Mouse (Mus musculus) stomach, embryonic 15.5 days (tissue): ENCODE measurements around the gene Hectd1. TPM values are rescaled to one million over a fixed set of nuclear protein-coding genes. Genes with fewer than 3 reads are reported as not detected.

Experiments used
- ATAC-seq: fragments of 200-750 bp; cut with Nextera tagmentation; 2 replicates; pipeline ENCODE4 v1.8.0; 2017; ENCODE audit warnings: low read depth, moderate number of reproducible peaks, moderate TSS enrichment; ENCODE audit not compliant: insufficient read depth, low FRiP score
- H3K27ac ChIP-seq: fragments of 300-500 bp; sonication (generic); 2 replicates; pipeline ENCODE4 v1.5.1; 2015; ENCODE audit warnings: mild to moderate bottlenecking, inconsistent platforms
- H3K27me3 ChIP-seq: fragments of 300-500 bp; sonication (generic); replicated peaks from 2 replicates; pipeline ENCODE4 v1.6.1; 2015; ENCODE audit warnings: inconsistent platforms
- H3K36me3 ChIP-seq: fragments of 300-500 bp; sonication (generic); 2 replicates; pipeline ENCODE4 v1.6.1; 2015; ENCODE audit warnings: inconsistent platforms
- H3K4me1 ChIP-seq: fragments of 300-500 bp; sonication (generic); 2 replicates; pipeline ENCODE4 v1.6.1; 2015; ENCODE audit warnings: inconsistent platforms
- H3K4me2 ChIP-seq: fragments of 300-500 bp; sonication (generic); 2 replicates; pipeline ENCODE4 v1.6.1; 2015; ENCODE audit warnings: mild to moderate bottlenecking, inconsistent platforms
- H3K4me3 ChIP-seq: fragments of 300-500 bp; sonication (generic); replicated peaks from 2 replicates; pipeline ENCODE4 v1.5.1; 2015; ENCODE audit warnings: inconsistent platforms
- H3K9ac ChIP-seq: fragments of 300-500 bp; sonication (generic); 2 replicates; pipeline ENCODE4 v1.6.1; 2015; ENCODE audit warnings: inconsistent platforms
- H3K9me3 ChIP-seq: fragments of 300-500 bp; sonication (generic); 2 replicates; pipeline ENCODE4 v1.6.1; 2016; ENCODE audit warnings: inconsistent platforms
- WGBS: fragments of 180-500 bp; shearing (Covaris S2); methylation state at CpG from one replicate; pipeline ENCODE4 v1.1.7; 2015; 5-methylcytosine and 5-hydroxymethylcytosine counted together
- polyA plus RNA-seq: library from polyadenylated mRNA; unstranded; fragments of >200 nt; fragmentation: Nextera tagmentation; extraction: Ambion mirVana; gene quantifications from 2 replicates; pipeline ENCODE4 v1.2.1, GENCODE M21; 2015

Hectd1 gene
- polyA plus RNA-seq, 1 experiment from 2014 or later: 40.7 TPM

- peaks cover 16% of the 10 kb centered on the region for H3K4me1 ChIP-seq
- H3K9ac ChIP-seq: no peak overlapping the region
- no peak overlapping the region for H3K4me3 ChIP-seq
- H3K27me3 ChIP-seq: no peaks in the 10 kb centered on the region
- no peak overlapping the region for H3K27ac ChIP-seq
- no peak for ATAC-seq
- no peaks in the 10 kb centered on the region for H3K9me3 ChIP-seq
- H3K36me3 ChIP-seq: peaks cover 6% of the 10 kb centered on the region
- no peak overlapping the region for H3K4me2 ChIP-seq
- WGBS: 85% methylated on average over 3 of the region's 3 CpGs
Measured at GRCm38 (mm10) chr12:51822236-51822635, 7.1 kb downstream of the Hectd1 start.

GRCm38 (mm10) chr12:51821256-51821655, 8.1 kb downstream of the Hectd1 start:
- Histone ChIP-seq H3K4me3 (no peak overlapping the region), H3K27ac (no peak overlapping the region), H3K27me3 (no peaks in the 10 kb centered on the region), H3K36me3 (peaks cover 6% of the 10 kb centered on the region), H3K4me2 (no peak overlapping the region), H3K4me1 (peaks cover 14% of the 10 kb centered on the region), H3K9ac (no peak overlapping the region), H3K9me3 (no peaks in the 10 kb centered on the region)
- peak; percentile 57; the same call in 1 of the 2 replicates for ATAC-seq
- 36% methylated on average over 2 of the region's 2 CpGs for WGBS

GRCm38 (mm10) chr12:51819951-51820498, 9.3 kb downstream of the Hectd1 start:
- no peak for ATAC-seq
- Histone ChIP-seq H3K27ac (no peak overlapping the region), H3K36me3 (peaks cover 10% of the 10 kb centered on the region), H3K4me2 (no peak overlapping the region), H3K9me3 (no peaks in the 10 kb centered on the region), H3K9ac (no peak overlapping the region), H3K4me3 (no peak overlapping the region), H3K4me1 (peaks cover 14% of the 10 kb centered on the region), H3K27me3 (no peaks in the 10 kb centered on the region)
- WGBS: 85% methylated on average over 4 of the region's 4 CpGs

- WGBS: 43% methylated on average over 8 of the region's 8 CpGs
- Histone ChIP-seq H3K27ac (no peak overlapping the region), H3K9ac (no peak overlapping the region), H3K27me3 (no peaks in the 10 kb centered on the region), H3K36me3 (peaks cover 4% of the 10 kb centered on the region; the same call in 1 of the 2 replicates), H3K9me3 (no peaks in the 10 kb centered on the region), H3K4me3 (no peak overlapping the region), H3K4me2 (no peak overlapping the region), H3K4me1 (peaks cover 14% of the 10 kb centered on the region)
- ATAC-seq: peak; percentile 47
Measured at GRCm38 (mm10) chr12:51817815-51818613, 11.3 kb downstream of the Hectd1 start.

- Histone ChIP-seq H3K9ac (no peak overlapping the region), H3K9me3 (no peaks in the 10 kb centered on the region), H3K27ac (no peak overlapping the region), H3K36me3 (peaks cover 4% of the 10 kb centered on the region; the same call in 1 of the 2 replicates), H3K4me2 (no peak overlapping the region), H3K4me3 (no peak overlapping the region), H3K4me1 (no peaks in the 10 kb centered on the region), H3K27me3 (no peaks in the 10 kb centered on the region)
- WGBS: 77% methylated on average over 5 of the region's 5 CpGs
- ATAC-seq: no peak
Measured at GRCm38 (mm10) chr12:51811388-51812140, 17.8 kb downstream of the Hectd1 start.

GRCm38 (mm10) chr12:51810564-51810963, 18.8 kb downstream of the Hectd1 start:
- Histone ChIP-seq H3K9me3 (no peaks in the 10 kb centered on the region), H3K36me3 (peaks cover 3% of the 10 kb centered on the region; the same call in 1 of the 2 replicates), H3K4me3 (no peak overlapping the region), H3K4me2 (no peak overlapping the region), H3K27me3 (no peaks in the 10 kb centered on the region), H3K4me1 (no peaks in the 10 kb centered on the region), H3K9ac (no peak overlapping the region), H3K27ac (no peak overlapping the region)
- ATAC-seq: no peak

- Histone ChIP-seq H3K27ac (no peak overlapping the region), H3K36me3 (peaks cover 42% of the 10 kb centered on the region)
Measured at GRCm38 (mm10) chr12:51784842-51785241, 44.5 kb downstream of the Hectd1 start.

GRCm38 (mm10) chr12:51768702-51769101, 60.6 kb downstream of the Hectd1 start:
- no peak for ATAC-seq
- H3K4me3 ChIP-seq: no peak overlapping the region
- H3K9ac ChIP-seq: no peak overlapping the region
- no peaks in the 10 kb centered on the region for H3K27me3 ChIP-seq
- no peaks in the 10 kb centered on the region for H3K9me3 ChIP-seq
- no peak overlapping the region for H3K4me2 ChIP-seq
- no peak overlapping the region for H3K27ac ChIP-seq
- peaks cover 29% of the 10 kb centered on the region for H3K36me3 ChIP-seq
- WGBS: 92% methylated on average over 15 of the region's 15 CpGs
- H3K4me1 ChIP-seq: no peaks in the 10 kb centered on the region

More at GRCm38 (mm10) chr12:51784842-51785241, 44.5 kb downstream of the Hectd1 start:
- 94% methylated on average over 7 of the region's 7 CpGs for WGBS
- H3K4me1 ChIP-seq: no peaks in the 10 kb centered on the region
- H3K9ac ChIP-seq: no peak overlapping the region
- H3K4me2 ChIP-seq: no peak overlapping the region
- no peaks in the 10 kb centered on the region for H3K27me3 ChIP-seq
- no peak overlapping the region for H3K4me3 ChIP-seq
- no peak for ATAC-seq
- H3K9me3 ChIP-seq: no peaks in the 10 kb centered on the region

- no peak overlapping the region for H3K4me3 ChIP-seq
- peak; percentile 78; the same call in 1 of the 2 replicates for ATAC-seq
Measured at GRCm38 (mm10) chr12:51767454-51767853, 61.9 kb downstream of the Hectd1 start.

GRCm38 (mm10) chr12:51759374-51759773, 70.0 kb downstream of the Hectd1 start:
- peaks cover 54% of the 10 kb centered on the region for H3K36me3 ChIP-seq
- H3K4me2 ChIP-seq: no peak overlapping the region
- H3K4me1 ChIP-seq: no peaks in the 10 kb centered on the region
- no peak overlapping the region for H3K27ac ChIP-seq
- ATAC-seq: no peak
- H3K9me3 ChIP-seq: no peaks in the 10 kb centered on the region
- no peak overlapping the region for H3K9ac ChIP-seq
- H3K4me3 ChIP-seq: no peak overlapping the region
- H3K27me3 ChIP-seq: no peaks in the 10 kb centered on the region
- 93% methylated on average over 3 of the region's 3 CpGs for WGBS

More at GRCm38 (mm10) chr12:51767454-51767853, 61.9 kb downstream of the Hectd1 start:
- Histone ChIP-seq H3K4me2 (no peak overlapping the region), H3K36me3 (peaks cover 39% of the 10 kb centered on the region), H3K27ac (no peak overlapping the region), H3K27me3 (no peaks in the 10 kb centered on the region), H3K9ac (no peak overlapping the region), H3K9me3 (no peaks in the 10 kb centered on the region), H3K4me1 (no peaks in the 10 kb centered on the region)
- WGBS: 72% methylated on average over 4 of the region's 4 CpGs

GRCm38 (mm10) chr12:51756599-51756961, 72.8 kb downstream of the Hectd1 start:
- H3K4me1 ChIP-seq: no peaks in the 10 kb centered on the region
- ATAC-seq: no peak
- H3K36me3 ChIP-seq: peaks cover 50% of the 10 kb centered on the region
- H3K27ac ChIP-seq: no peak overlapping the region
- H3K9ac ChIP-seq: no peak overlapping the region
- H3K9me3 ChIP-seq: no peaks in the 10 kb centered on the region
- no peak overlapping the region for H3K4me3 ChIP-seq
- no peak overlapping the region for H3K4me2 ChIP-seq
- no peaks in the 10 kb centered on the region for H3K27me3 ChIP-seq
